Mouse (Mus musculus): ENCODE results near the gene Angel2.

The Angel2 gene

GRCm38 (mm10) chr1:190930181-190930580 is 5.3 kb downstream of the Angel2 start:
- no peak for DNase-seq

GRCm38 (mm10) chr1:190939803-190940202 is 14.9 kb downstream of the Angel2 start:
- DNase-seq, result no peak

- peak; percentile 73 for DNase-seq
Measured at GRCm38 (mm10) chr1:190944109-190944760, 19.3 kb downstream of the Angel2 start.

GRCm38 (mm10) chr1:190947986-190948385 is 23.1 kb downstream of the Angel2 start:
- no peak for DNase-seq

- no peak for DNase-seq
Measured at GRCm38 (mm10) chr1:190948439-190948838, 23.5 kb downstream of the Angel2 start.

- no peak for DNase-seq
Measured at GRCm38 (mm10) chr1:190948846-190949245, 23.9 kb downstream of the Angel2 start.

GRCm38 (mm10) chr1:190951014-190951413 is 26.1 kb downstream of the Angel2 start:
- no peak for DNase-seq

GRCm38 (mm10) chr1:190953009-190953408 is 28.1 kb downstream of the Angel2 start:
- no peak for DNase-seq

GRCm38 (mm10) chr1:190958821-190959220 is 33.9 kb downstream of the Angel2 start:
- DNase-seq, result no peak

GRCm38 (mm10) chr1:190962760-190963159 is 37.8 kb downstream of the Angel2 start:
- no peak for DNase-seq

- no peak for DNase-seq
Measured at GRCm38 (mm10) chr1:190964992-190965780, 40.3 kb downstream of the Angel2 start.

GRCm38 (mm10) chr1:190968010-190968409 is 43.1 kb downstream of the Angel2 start:
- DNase-seq, result no peak

- no peak for DNase-seq
Measured at GRCm38 (mm10) chr1:190971708-190972610, 47.0 kb downstream of the Angel2 start.

- peak; percentile 22 for DNase-seq
Measured at GRCm38 (mm10) chr1:190972612-190973192, 47.8 kb downstream of the Angel2 start.

GRCm38 (mm10) chr1:190974191-190974590 is 49.3 kb downstream of the Angel2 start:
- no peak for DNase-seq

- DNase-seq, result no peak
Measured at GRCm38 (mm10) chr1:190974833-190975232, 49.9 kb downstream of the Angel2 start.

- no peak for DNase-seq
Measured at GRCm38 (mm10) chr1:190976887-190977573, 52.1 kb downstream of the Angel2 start.

- DNase-seq, result no peak
Measured at GRCm38 (mm10) chr1:190978001-190978400, 53.1 kb downstream of the Angel2 start.

- peak; percentile 17 for DNase-seq
Measured at GRCm38 (mm10) chr1:190978511-190979073, 53.7 kb downstream of the Angel2 start.

- DNase-seq, result peak; percentile 74
Measured at GRCm38 (mm10) chr1:190979100-190979563, 54.2 kb downstream of the Angel2 start, which contains the start of gene Vash2. Gene Vash2, minus strand, starts transcription at chr1:190979296.

GRCm38 (mm10) chr1:190980470-190980869 is 55.6 kb downstream of the Angel2 start:
- DNase-seq, result no peak

GRCm38 (mm10) chr1:190981412-190981811 is 56.5 kb downstream of the Angel2 start:
- no peak for DNase-seq

All from right cerebral cortex, postnatal 14 days (tissue).